Mouse (Mus musculus) cerebellum, adult 9-10 months (tissue): ENCODE results near the gene Actrt1.

Experiments
- DNase-seq: peaks from one replicate; pipeline ENCODE4 v3.0.0; 2022

Gene Actrt1

DNA sequence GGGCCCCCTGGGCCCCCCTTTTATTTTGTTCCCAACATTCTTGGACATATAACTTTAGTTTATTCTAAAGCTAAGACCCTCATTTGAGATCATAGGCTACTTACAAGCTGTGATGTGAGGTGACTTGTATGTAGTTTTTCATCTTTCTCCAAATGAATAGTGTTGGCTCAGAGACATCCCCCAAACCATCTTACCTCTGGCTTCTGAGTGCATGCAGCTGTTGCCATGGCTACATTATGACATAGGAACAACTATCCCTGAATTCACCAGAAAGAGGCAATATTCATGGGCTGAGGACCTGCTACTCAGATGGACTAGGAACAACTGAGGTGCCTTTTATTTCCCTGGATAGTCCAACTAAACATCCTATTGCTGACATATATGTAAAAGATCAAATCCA, at the start of gene Actrt1:
Gene Actrt1 (plus strand): TSS at position 301 of the 400 bp plus-strand sequence.
- DNase-seq, result no peak

DNA sequence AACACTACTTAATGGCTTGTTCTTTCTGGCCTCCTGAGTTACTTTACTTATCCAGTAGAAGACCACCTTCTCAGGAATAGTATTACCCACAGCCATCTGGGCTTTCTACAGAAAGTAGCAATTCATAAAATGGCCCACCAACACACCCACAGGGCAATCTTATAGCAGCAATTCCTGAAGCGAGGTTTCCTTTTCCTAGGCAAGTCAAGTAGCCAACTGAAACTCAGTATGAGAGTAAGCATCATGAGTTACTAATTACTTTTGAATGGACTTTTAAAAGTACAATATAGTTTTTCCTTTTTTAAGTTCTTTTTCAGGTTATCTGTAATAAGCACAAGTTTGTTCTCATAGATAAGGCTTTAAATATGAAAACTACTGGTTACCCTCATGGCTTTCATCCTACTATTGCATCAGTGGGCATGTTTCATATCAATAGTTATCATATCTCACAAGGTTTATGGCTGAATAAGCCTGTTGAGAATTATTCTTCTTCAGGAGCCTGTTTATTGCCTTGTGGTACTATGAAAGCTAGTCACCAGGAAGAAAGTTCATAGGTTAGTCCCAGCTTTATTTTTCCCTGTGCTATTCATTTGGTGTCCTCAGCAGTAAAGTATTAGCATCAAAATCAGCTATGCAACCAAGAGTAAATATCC, 2.8 kb downstream of the Actrt1 start:
- no peak for DNase-seq
